Mouse (Mus musculus) layer of hippocampus, adult 9-10 months (tissue): ENCODE measurements around the gene Zfyve26.
"Not testable (repeated sequence)": the region's sequence is repeated elsewhere in the genome, so short reads cannot be mapped to it uniquely, and the experiment has no call there.

ENCODE experiments used
- DNase-seq: peaks from one replicate; pipeline ENCODE4 v3.0.0; 2022; ENCODE audit warnings: low spot score

Gene Zfyve26

GRCm38 (mm10) chr12:79296126-79296816 lies at the start of gene Zfyve26:
Zfyve26 (minus strand) TSS chr12:79296304.
- DNase-seq, result peak; percentile 91

DNA sequence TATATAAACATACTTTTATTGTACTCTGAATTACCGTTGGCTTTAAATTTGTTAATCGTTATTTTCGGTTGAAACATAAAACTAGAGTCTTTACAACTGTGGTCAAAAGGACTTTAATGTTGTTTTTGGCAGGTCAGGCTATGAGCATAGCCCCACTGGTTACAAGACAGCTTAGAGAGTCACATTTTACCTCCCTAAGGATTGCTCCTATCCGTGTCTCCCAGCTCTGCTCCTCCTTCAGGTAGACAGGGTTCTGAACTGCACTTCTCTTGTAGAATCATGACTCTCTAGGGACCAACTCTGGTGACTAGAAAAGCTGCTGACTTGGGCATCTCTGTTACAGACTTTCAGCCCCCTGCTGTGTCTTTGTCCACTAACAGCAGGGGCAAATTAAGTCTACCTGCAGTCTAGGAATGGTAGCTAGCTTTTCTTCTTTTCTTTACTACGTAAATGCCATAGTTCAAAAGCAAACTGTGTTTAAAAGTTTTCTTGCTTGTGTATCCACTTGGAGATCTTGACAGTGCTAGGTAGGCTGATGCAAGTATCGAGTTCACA lies 45.3 kb upstream of the Zfyve26 start:
- DNase-seq, result no peak

- DNase-seq, result no peak
Measured at GRCm38 (mm10) chr12:79340513-79340912, 44.4 kb upstream of the Zfyve26 start.

DNA sequence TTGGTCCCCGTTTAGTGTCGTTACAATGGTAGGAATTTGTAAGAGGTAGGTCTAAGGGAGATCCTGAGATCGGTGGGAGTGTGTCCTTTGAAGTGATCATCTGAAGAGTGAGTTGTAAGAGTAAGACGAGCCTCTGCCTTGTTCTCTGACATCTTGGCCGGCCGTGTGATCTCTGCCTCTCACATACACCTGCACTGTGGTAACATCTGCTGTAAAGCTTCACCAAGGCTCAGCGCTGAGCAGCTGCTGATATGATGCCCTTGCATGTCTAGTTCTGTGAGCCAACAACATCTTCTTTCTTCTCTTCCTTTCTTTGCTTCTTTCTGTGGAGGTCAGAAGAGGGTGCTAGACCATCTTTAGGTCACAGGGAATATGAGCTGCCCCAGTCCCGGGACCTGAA lies 42.7 kb upstream of the Zfyve26 start:
- DNase-seq, result no peak

- no peak for DNase-seq
Measured at GRCm38 (mm10) chr12:79331722-79332121, 35.6 kb upstream of the Zfyve26 start.

DNA sequence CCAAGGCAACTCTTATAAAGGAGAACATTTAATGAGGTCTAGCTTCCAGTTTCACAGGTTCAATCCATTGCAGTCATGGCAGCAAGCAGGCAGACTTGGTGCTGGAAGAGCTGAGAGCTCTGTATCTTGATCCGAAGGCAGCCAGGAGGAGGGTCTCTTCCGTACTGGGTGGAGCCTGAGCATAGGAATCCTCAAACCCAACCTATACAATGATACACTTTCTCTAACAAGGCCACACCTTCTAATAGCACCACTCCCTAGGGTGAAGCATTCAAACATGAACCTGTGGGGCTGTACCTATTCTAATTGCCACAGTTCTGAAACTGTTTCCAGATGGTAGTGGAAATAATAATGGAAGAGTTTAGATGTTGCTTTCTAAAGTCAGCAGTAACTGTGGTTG lies 34.5 kb upstream of the Zfyve26 start:
- no peak for DNase-seq

DNA sequence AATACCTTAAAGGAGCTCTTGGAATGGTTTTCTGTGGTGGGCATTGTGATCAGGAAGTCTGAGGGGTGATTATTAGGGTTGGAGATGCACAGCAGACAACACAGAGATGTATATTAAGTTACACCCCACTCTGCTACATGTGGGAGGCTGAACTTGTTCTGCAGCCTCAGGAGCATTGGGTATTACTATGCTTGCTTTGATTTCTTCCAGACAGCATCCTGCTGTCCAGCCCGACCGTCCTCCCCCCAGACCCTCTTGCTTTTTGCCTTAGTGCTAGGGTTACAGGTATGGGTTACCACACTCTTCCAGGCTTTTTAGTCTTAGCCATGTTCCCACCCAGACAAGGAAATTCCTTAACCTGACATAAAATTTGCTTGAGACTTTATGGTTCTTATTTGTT lies 31.8 kb upstream of the Zfyve26 start:
- no peak for DNase-seq

GRCm38 (mm10) chr12:79326745-79327144 lies 30.6 kb upstream of the Zfyve26 start:
- DNase-seq, result no peak

DNA sequence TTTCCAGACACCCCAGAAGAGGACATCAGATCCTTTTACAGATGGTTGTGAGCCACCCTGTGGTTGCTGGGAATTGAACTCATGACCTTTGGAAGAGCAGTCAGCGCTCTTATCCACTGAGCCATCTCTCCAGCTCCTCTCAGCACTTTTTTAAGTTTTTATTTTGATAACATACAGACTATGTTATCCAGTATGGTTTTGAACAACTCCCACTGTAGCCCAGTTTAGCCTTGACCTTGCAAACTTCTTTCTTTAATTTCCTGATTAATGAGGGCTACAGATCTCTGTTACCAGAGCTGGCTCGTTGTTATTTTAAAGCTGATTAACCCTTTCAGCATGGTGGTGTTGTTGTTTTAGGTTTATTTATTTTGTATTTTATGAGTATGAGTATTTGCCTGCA lies 30.1 kb upstream of the Zfyve26 start:
- no peak for DNase-seq

GRCm38 (mm10) chr12:79322539-79322938 lies 26.4 kb upstream of the Zfyve26 start:
- not testable (repeated sequence) for DNase-seq

- DNase-seq, result no peak
Measured at GRCm38 (mm10) chr12:79320895-79321294, 24.8 kb upstream of the Zfyve26 start.

DNA sequence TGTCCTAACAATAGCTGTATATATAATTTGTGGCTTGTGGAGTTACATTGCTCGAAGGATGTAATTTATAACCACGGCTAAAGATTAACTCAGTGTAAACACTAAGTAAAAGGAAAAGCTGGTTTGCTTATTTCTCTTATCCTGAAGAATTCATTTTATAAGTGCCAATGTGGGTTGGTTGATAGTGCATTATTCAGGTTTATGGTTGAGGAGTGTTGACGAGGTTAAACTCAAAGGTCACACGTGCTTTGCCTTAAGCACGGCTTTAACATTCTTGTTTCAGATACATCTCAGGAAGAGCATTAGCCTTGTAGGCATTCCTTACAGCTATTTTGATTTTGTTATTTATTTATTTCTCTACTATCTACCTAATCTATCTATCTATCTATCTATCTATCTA lies 21.2 kb upstream of the Zfyve26 start:
- DNase-seq, result no peak

GRCm38 (mm10) chr12:79313721-79314120 lies 17.6 kb upstream of the Zfyve26 start:
- DNase-seq, result no peak

GRCm38 (mm10) chr12:79306013-79306412 lies 9.9 kb upstream of the Zfyve26 start:
- no peak for DNase-seq

- no peak for DNase-seq
Measured at GRCm38 (mm10) chr12:79305131-79305530, 9.0 kb upstream of the Zfyve26 start.

- no peak for DNase-seq
Measured at GRCm38 (mm10) chr12:79301802-79302201, 5.7 kb upstream of the Zfyve26 start.

DNA sequence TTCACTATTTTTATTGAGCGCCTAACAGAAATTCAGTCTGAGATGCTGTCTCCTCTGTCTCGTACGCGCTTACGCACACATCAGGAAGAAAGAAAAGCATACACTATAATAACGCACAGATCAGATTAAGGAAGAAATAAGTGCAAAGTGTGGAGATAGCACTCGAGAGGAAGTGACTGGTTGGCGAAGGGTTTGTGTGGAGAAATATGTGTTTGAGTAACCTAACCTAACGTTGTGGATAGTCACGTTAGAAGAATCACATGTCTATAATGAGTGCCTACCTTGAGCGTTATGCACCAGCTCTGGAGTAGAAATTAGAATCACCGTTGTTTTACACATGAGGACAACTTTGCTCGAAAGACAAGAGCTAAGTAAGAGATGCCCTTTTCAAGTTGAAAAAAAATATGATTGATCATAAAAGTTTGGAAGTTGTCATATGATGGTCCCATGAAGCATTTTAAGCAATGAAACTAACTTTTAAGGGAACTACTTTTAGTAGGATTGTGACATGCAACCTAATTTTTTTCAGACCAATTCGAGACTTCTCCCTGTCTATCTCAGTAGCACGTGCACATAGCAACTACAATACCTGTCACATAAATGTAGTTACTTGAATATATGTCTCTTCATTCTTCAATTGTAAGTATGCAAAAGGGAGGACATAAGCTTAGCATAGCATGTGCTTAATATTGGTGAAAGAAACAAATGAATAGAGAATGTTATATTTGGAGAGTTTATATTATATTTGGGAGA lies 2.0 kb upstream of the Zfyve26 start:
- DNase-seq, result no peak

DNA sequence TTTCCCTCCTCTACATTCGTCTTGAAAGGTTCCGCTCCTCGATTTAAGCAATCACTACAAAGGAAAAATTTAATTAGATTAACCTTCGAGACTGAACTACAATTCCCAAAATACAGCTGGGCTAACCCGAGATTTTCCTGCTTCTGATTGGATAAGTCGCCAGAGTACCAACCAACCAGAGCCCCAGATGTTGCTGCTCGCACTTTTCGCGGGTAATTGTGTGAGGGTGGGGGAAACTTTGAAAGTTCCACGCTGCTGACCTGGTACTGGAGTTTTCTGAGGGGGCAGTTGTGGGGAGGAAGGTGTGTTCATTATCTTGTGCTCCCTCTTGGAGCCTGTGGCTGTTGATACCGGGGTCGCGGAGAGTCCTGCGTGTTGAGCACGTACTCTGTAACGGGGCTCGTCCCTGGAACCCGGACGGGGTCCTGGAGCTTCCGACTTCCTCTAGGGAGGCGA lies 1.0 kb upstream of the Zfyve26 start, which contains the start of gene Rad51b:
TSS of gene Rad51b (plus strand) at position 162 of the 456 bp plus-strand sequence.
- DNase-seq, result peak; percentile 70

DNA sequence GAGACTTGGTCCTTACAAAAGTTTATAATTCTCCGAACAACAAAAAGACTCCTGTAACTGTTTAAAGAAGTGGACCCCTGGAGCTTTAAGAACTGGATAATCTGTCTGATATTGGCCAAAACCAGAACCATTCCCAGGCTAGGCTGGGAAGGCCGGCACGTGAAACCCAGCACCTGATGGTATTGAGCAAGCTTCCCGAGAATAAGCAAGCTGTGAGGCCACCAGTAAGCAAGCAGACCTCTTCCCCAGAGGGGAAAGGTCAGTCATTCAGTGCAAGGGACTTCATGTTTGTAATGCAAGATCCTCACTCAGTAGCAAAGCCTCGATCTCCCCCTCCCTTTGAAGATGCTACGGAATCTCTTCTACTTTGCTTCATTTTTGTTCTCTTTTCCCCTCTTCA lies 3.2 kb downstream of the Zfyve26 start:
- DNase-seq, result no peak

DNA sequence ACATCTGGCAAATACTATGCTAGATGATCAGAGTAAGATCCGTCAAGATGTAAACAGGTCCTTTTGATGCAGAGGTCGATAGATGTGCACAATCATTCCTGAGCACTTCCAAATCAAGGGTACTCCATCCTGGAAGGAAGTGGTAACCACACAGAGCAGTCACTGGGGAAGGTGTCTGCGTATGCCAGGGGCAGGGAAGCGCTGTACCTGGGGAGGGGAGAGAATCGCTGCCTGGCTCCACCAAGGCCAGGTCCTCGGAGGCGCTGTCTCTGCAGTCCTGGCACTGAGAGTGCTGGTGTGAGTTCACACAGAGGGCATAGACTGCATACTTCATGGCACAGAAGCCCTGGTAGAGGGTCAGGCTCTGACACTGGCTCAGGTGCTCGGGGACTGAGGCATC lies 13.5 kb downstream of the Zfyve26 start:
- no peak for DNase-seq

- DNase-seq, result no peak
Measured at GRCm38 (mm10) chr12:79279513-79280115, 16.5 kb downstream of the Zfyve26 start.

DNA sequence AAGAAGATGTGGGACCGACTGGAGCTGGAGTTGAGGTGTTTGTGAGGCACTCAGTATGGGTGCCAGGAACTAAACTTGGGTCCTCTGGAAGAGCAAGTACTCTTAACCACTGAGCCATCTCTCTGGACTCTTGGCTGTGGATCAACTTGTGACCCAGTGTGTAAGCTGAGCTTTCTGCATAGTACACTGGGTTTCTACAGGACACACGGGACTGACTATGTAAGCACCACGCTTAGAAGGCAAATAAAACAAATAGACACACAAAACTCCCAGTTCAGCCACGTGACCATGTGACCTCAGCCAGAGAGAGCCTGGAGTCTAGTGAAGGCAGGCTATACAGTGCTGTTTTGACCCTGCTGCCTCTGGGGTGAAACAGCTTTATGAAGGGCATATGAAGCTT lies 23.5 kb downstream of the Zfyve26 start:
- no peak for DNase-seq

- DNase-seq, result no peak
Measured at GRCm38 (mm10) chr12:79261035-79261434, 35.1 kb downstream of the Zfyve26 start.
